Mouse (Mus musculus) stomach, postnatal 0 days (tissue): ENCODE data around the gene Fcer1g.

Experiments
- CTCF ChIP-seq: IDR thresholded peaks from 2 replicates; pipeline ENCODE4 v1.5.1; 2016; ENCODE audit warnings: antibody characterized with exemption, low read depth, mild to moderate bottlenecking, moderate library complexity
- EP300 ChIP-seq: optimal IDR thresholded peaks from 2 replicates; pipeline ENCODE3; 2016; ENCODE audit warnings: antibody characterized with exemption

DNA sequence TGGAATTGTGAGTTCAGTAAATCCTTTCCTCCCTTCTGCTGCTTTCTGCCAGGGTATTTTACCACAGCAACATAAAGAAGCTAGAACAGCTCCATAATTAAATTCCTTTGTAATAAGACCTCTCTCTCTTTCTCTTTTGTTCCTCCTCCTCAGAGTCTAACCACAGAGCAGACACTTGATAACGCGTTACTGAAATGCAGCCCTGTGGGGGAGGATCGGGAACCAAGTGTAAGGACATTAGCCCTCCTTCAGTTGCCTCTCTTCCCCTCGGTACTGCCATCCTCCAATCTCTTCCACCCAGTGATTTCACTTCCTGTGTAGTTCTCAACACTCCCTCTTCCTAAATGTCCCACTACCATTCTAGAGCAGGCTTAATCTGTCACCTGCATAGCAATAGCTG lies 24.8 kb downstream of the Fcer1g start:
- TF ChIP-seq CTCF: no peak
- TF ChIP-seq EP300: no peak
